Mouse (Mus musculus) right cerebral cortex, postnatal 14 days (tissue): Measurements from ENCODE around the gene Tmem86a.

ENCODE experiments used
- DNase-seq: peaks from one replicate; pipeline ENCODE4 v3.0.0; 2022

Gene Tmem86a

GRCm38 (mm10) chr7:47030517-47031193 is 19.7 kb upstream of the Tmem86a start:
- no peak for DNase-seq

- DNase-seq = no peak
These were observed 19.0 kb upstream of the Tmem86a start for GRCm38 (mm10) chr7:47031371-47031770.

- no peak for DNase-seq
These were observed 15.5 kb upstream of the Tmem86a start for GRCm38 (mm10) chr7:47034785-47035384.

- no peak for DNase-seq
These were observed 15.0 kb upstream of the Tmem86a start for GRCm38 (mm10) chr7:47035426-47035825.

- DNase-seq = no peak
These were observed 8.7 kb upstream of the Tmem86a start for GRCm38 (mm10) chr7:47041706-47042105.

GRCm38 (mm10) chr7:47042121-47042520 is 8.3 kb upstream of the Tmem86a start:
- no peak for DNase-seq

GRCm38 (mm10) chr7:47042823-47043490 is 7.4 kb upstream of the Tmem86a start:
- DNase-seq = no peak

- DNase-seq = peak; percentile 70
These were observed 365 bp downstream of the Tmem86a start for GRCm38 (mm10) chr7:47050766-47051165.

- peak; percentile 64 for DNase-seq
These were observed 1.2 kb downstream of the Tmem86a start for GRCm38 (mm10) chr7:47051404-47052151.

GRCm38 (mm10) chr7:47052276-47052675 is 1.9 kb downstream of the Tmem86a start:
- peak; percentile 39 for DNase-seq

- no peak for DNase-seq
These were observed 2.9 kb downstream of the Tmem86a start for GRCm38 (mm10) chr7:47053287-47053686.

GRCm38 (mm10) chr7:47054666-47055065 is 4.3 kb downstream of the Tmem86a start:
- DNase-seq = no peak

- no peak for DNase-seq
These were observed 5.3 kb downstream of the Tmem86a start for GRCm38 (mm10) chr7:47055744-47056143.

- no peak for DNase-seq
These were observed 5.9 kb downstream of the Tmem86a start for GRCm38 (mm10) chr7:47056273-47056672.

- DNase-seq = no peak
These were observed 8.9 kb downstream of the Tmem86a start for GRCm38 (mm10) chr7:47059339-47059738.

- no peak for DNase-seq
These were observed 11.2 kb downstream of the Tmem86a start for GRCm38 (mm10) chr7:47061560-47061959.

- no peak for DNase-seq
These were observed 16.5 kb downstream of the Tmem86a start for GRCm38 (mm10) chr7:47066942-47067341.

GRCm38 (mm10) chr7:47067879-47068278 is 17.5 kb downstream of the Tmem86a start:
- DNase-seq = no peak

GRCm38 (mm10) chr7:47072551-47072950 is 22.1 kb downstream of the Tmem86a start:
- DNase-seq = no peak

GRCm38 (mm10) chr7:47073536-47074521 is 23.4 kb downstream of the Tmem86a start:
- no peak for DNase-seq

- no peak for DNase-seq
These were observed 25.8 kb downstream of the Tmem86a start for GRCm38 (mm10) chr7:47076193-47076592.

GRCm38 (mm10) chr7:47076729-47077128 is 26.3 kb downstream of the Tmem86a start:
- no peak for DNase-seq
